Mouse (Mus musculus) heart, postnatal 0 days (tissue): ENCODE results near the gene Zfp212.

ENCODE experiments used
- CTCF ChIP-seq: IDR thresholded peaks from 2 replicates; pipeline ENCODE4 v1.5.1; 2016; ENCODE audit warnings: antibody characterized with exemption, control low read depth, low read depth
- EP300 ChIP-seq: IDR thresholded peaks from 2 replicates; pipeline ENCODE4 v1.6.1; 2016; ENCODE audit warnings: antibody characterized with exemption, low read depth

DNA sequence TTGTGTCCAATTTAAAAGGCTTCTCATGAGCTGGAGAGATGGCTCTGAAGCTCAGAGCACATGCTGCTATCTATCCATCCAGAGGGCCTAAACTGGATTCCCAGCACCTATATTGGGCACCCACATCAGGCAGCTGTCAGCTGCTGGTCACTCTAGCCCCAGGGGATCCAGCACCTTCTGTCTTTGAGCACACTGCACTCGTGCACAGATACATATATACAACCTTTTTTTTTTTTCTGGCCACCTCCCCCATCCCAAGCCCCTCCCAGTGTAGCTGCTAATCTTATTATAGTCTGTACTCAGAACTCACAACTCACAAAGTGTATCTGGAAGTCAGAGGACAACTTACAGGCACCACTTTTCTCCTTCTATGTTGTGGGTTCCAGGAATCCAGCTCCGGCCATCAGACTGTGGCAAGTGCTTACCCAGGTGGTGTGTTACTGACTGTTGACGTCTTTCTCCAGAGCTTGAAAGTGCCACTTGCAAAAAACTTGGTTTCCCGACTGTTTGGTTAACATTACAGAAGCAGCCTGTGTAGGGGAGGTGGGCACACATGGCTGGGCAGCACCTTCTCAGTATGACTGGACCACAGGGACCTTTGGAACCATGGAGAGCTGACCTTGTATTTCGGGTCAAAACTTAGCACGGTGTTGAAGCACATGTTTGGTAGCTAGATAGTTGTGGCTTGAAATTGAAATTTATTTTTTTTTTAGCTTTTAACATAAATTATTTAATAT is 40.6 kb downstream of the Zfp212 start:
- TF ChIP-seq EP300 = no peak
- no peak for TF ChIP-seq CTCF
